Mouse (Mus musculus) c-Kit-positive CD71-negative TER-119-negative erythroid progenitor cells, embryonic 14.5 days (primary cell): ENCODE results near the gene Idnk.

Experiments used
- DNase-seq: peaks from one replicate; pipeline ENCODE4 v3.0.0-alpha.2; 2013; ENCODE audit warnings: low read depth

Idnk gene

DNA sequence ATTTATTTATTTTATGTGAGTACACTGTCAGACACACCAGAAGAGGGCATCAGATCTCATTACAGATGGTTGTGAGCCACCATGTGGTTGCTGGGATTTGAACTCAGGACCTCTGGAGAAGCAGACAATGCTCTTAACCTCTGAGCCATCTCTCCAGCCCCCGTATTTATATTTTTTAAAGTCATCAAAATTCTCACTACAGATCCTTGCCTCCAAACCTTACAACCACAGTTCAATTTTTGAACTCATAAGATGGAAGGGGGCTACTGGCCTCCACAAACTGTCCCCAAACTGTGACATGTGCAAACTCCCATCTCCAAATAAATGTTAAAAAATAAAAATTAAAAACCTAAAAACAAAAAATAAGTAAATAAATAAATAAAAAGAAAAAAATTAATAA lies 9.7 kb upstream of the Idnk start:
- no peak for DNase-seq

DNA sequence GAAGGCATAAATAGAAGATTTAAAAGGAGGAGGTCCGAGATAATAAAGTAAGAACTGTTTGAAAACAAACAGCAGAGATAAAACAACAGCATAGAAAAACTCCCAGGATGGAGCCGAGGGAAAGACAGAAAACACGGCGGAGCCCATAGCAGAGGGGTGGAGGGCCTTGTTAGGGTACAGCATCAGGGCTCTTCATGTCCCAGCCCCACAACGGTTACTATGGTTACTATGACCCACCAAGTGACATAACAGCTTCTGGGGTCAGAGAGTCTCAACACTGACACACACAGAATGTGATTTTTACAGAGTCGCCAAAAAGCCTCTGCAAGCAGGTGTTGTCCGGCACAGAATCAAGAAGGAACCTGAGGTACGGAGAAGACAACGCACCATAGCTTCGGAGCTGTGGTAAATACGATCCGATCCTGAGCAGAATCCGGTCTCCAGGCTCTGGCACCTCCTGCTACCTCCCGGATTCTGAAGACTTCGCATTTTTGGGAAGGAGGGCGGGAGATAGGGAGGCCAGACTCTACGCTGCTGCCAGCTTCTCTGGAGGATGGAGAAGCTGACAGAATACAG lies 9.1 kb upstream of the Idnk start:
- no peak for DNase-seq

DNA sequence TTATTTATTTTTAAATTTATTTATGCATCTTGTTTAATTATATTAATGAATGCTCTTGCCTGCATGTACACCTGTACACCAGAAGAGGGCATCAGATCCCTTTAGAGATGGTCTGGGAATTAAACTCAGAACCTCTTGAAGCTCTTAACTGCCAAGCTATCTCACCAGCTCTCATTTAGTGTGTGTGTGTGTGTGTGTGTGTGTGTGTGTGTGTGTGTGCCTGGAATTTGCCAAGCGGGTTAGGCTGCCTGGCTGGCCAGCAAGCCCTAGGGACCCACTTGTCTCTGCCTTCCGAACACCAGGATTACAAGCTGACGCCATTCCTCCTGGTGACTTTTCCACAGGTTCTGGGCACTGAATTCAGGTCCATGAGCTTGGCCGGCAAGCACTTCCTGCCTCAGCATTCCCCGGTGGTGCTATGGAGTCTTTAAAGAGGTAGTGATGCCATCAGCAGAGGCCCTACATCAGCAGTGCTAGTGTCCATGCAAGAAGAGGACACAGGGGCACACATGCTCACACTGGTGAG lies 8.4 kb upstream of the Idnk start:
- no peak for DNase-seq

DNA sequence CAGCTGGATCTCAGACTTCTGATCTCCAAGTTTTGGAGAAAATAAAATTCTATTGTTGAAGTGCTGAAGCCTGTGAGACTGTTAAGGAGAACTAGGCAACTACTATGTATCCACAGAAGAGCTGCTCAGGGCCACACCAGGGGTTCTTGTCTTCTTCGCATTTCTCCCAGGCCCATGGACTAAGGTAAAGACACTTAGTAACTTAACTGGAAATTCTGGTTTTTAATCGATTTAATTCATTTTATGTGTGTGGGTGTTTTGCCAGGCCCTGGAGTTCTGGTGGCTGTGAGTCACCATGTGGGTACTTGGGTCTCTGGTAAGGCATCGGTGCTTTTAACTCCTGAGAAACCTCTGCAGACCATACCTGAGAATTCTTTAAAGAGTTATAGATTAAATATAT lies 7.8 kb upstream of the Idnk start:
- DNase-seq, result no peak

DNA sequence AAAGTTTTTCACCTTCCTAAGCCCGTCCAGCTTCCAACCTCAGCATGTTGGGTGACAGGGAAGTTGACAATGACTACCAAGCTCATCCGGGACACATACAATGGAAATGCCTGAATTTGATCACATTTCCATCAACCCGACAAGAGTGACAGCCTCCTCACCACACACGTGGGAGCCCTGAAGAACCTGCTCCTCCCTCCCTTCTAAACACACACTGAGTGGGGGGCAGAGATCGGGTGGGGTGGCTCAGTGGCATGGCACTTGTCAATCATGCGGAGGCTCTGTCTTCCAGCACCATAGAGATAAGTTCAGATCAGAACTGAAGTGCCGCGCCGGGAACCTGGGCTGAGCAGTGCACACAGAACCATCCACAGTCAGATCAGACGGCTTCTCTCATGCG lies 7.0 kb upstream of the Idnk start:
- DNase-seq, result no peak

DNA sequence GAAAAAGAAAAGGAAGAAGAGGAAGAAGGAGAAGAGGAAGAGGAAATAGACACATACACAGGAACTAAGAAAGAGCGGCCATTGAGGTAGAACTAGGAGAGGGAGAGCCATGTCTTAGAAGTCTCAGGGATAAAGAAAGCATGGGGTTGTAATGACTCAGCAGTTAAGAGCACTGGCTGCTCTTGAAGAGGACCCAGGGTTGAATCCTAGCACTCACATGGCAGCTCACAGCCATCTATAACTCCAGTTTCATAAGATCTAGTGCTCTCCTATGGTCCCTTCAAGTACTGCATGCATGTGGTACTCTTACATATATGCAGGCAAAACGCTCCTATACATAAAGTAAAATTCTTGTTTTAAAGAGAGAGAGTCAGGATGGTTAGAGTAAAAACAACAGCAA lies 1.4 kb upstream of the Idnk start:
- no peak for DNase-seq

DNA sequence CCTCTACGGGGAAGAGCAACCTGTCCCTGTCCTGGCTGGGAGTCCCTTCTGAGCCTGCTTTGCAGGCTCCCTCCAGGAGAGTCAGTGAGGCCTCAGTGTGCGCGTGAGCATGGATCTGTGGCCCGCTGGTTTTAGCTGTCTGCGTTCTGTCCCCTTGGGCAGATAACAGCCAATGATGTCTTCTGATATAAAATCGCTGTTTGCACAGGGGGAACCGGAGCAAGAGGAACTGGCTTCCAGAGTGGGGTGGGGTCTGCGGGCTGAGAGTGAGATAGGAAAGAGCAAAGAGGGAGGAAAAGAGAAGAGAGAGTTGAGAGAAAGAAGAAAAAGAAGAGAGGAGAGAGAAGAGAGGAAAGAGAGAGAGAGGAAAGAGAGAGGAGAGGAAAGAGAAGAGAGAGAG lies 413 bp upstream of the Idnk start:
- no peak for DNase-seq

DNA sequence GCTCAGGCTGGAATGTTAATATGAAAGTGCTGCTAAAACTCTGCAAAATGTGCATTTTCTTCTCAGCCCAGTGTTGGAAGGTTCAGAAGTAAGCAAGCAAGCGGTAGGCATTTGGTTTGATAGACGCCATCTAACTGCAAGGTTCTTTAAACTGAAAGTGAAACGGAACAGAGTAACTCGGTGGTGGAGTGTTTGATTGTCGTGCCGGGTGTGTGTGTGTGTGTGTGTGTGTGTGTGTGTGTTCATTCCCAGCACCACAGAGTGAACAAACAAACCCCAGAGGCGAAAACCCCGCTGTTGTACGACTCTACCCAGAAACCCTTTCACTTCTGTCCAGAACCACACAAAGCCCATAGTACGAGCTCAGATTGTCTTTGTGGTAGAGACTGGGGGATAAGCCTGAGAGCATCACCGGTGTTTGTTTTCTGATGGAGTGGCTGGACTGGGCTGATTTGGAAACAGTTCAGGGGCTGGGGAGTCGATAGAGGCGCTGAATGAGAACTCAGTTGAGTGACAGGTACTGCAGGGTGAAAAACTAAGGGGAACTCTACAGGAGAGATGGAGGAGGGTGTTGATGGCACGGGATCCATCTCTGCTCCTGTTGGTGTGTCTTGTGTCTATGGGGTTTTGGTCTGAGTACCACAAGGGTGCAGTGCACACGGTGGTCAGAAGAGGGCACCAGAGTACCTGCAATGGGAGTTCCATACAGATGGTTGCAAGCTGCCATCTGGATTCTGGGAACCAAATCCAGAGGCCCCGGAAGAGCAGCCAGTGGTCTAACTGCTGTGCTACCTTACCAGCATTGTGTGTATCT lies 857 bp downstream of the Idnk start:
- DNase-seq, result peak; percentile 92

DNA sequence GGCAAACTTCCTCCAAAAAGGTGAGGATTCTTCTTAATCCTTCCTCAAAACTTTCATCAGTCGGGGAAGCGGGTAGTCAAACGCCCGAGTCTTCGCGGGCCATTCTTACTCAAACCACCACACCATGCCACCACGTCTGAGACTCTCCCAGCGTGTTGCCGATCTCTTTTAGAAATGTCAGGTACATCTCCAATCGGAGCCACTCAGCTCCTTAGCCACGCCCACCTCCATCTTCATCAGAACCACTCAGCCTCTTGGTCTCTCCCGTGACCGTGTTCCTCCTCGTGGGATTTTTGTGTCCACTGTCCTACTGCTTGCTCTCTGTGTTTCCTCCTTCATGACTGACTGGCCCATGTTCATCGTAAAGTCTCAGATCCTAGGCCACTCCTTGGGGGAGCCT lies 3.3 kb downstream of the Idnk start:
- DNase-seq, result no peak

DNA sequence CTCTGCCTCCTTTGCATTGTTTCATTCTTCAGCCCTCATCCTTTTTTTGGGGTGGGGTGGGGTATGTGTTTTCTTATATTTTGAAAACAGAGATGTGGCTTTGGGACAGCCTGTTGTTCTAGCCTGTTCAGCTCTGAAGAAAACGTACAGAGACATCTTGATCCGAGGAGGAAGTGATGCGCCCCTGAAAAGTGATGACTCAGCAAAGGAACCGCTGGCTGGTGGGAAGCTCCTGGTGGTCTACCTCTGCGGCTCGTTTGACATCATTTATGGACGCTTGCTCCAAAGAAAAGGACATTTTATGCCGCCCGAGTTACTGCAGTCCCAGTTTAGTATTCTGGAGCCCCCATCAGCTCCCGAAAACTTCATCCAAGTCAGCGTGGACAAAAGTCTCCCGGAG lies 5.9 kb downstream of the Idnk start:
- DNase-seq, result no peak

DNA sequence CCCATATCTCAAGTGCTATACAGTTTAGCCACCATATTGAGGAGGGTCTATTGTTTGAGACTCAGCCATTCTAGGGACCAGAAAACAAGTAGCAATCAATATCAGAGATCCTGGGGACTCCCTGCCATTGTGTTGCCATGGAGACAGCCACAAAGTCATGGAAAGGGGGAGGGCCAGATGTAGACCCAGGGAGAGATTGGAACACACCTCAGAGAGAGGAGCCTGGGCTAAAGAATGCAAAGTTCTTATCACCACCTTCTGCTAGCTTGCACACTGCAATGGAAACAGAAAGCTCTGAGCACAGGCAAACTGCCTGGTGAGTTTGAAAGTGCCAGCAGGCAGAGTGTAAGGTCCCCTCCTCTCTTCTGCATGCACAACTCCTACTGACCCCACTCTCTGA lies 10.7 kb downstream of the Idnk start:
- no peak for DNase-seq

DNA sequence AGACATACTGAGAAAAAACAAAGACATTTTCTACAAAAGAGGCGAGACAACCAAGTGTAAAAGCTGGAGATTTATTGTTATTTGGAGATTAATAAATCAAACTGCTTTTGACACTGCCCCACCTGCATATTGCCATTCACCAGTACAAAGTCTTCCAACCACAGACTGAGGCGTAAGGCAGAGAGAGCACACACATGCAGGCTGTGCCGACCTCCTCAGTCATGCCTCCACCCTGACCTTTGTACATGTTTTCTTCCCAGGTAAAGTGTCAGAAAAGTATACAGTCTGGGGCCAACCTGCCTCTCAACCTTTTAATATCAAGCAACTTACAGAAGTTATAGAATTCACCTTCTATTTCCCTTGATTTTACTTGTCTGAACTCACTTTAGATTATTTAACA lies 18.7 kb downstream of the Idnk start:
- no peak for DNase-seq

DNA sequence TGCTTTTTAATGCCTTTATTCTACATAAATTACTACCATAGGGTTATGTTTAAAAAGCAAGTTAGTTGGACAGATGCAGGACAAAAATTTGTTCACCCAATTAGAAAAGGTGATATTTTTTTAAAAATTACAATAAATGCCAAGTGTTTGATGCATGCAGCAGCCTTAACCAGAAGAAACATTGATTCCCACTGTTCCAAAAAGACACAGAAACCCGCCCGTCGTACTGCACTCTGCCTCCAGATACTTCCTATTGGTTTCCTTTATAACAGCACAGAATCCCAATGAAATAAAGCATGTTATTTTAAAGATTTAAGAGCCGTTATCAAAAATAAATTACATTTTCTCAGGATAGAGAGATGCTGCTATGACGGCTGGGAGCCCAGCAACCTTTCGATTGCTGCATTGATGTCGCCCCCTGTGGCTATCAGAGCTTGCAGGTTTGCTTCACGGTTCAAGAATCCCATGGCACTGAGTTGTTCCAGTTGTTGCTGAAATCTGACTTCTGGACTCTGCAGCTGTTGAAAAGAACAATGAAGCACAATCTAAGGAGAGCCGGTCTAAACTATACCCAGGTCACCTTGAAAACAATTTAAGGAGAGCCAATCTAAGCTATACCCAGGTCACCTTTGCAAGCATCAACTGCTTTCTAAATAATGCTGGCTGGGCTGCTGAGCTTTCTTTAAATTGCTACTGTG lies 20.2 kb downstream of the Idnk start:
- no peak for DNase-seq

DNA sequence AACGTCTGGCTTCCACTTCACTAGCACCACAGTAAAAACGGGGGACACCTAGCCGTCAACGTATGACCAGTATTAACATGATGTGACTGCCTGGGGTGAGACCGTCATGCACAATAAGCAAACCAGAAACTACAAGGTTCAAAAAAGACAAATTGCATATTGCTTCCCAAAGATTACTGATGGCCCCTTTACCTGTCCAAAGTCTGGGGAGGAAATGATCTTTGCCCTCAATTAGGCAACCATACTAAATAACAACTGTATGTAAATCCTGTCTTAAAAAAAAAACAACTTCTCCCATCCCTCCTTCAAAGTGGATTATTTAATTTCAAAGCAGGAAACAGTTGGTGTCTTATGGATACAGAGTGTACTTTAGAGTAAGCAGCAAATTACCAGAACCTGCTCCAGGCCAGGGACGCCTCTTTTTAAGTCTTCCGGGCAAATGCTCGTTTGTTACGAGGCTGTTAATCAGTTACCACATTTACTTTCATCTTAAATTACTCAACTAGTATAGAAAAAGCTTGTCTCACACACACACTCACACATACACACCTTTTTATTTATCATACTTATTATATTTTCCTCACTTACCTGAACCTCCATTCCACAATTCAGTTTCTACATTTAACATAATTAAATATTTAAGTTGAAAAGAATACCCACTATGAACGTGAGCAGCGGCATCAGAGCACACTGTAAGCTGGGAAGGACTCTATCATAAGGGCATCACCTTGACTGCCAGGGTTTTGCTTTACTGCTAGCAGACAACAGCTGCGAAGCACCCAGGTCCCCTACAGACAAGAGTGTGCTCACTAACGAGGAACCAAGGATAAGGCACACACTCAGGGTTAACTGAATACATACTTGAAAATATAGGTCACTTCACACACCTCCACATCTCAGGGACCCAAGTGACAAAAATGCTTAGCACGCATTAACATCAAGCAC lies 24.4 kb downstream of the Idnk start:
- DNase-seq, result no peak

DNA sequence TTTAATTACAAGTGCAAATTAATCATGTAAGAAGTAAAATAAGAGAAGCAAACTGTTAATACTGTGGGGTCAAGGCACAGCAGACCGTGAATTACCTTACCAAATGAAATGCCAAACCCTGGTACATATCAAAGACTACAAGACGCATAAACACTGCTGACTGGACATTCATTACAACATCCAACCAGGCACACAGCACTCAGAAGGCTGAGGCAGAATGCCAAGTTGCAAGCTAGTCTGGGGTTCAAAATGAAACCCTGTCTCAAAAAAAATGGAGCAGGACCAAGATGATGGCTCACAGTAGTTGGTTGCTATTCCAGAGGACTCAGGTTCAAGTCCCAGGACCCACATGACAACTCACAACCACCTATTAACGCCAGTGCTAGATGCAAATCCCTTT lies 26.7 kb downstream of the Idnk start:
- DNase-seq, result no peak

DNA sequence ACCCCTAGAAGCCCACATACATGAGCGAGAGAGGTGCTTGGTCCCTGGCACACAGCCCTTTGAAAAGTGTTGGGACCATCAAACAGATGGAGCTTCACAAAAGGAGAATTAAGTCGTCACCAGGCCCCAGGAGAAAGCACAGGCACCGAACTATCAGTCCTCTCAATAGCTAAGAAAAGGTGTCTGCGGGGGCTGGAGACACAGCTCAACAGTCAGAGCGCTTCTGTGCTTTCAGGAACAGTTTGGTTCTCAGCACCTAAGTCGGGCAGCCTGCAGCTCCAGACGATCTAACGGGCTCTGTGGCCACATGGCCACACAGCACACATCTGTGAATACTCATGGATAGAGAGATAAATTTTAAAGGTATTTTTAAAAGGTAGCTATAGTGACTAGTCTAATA lies 28.8 kb downstream of the Idnk start:
- no peak for DNase-seq

DNA sequence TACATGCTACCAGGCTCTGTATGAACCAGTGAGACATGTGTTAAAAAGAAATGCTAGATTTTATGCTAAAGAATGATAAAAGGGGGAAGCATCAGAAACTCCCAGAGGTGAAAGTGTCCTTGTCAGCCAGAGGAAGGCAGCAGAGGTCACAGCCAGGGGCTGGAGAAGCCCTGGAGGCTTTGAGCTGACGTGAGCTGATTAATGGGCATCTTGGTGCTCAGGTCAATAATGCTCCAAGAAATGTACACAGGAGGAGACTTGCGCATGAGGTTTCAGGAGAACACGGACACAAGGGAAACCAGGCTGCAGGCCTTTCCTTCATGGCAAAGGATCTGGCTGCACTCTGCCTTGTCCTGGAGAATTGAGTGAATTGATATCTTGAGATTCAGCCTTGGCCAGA lies 30.3 kb downstream of the Idnk start:
- DNase-seq, result no peak

DNA sequence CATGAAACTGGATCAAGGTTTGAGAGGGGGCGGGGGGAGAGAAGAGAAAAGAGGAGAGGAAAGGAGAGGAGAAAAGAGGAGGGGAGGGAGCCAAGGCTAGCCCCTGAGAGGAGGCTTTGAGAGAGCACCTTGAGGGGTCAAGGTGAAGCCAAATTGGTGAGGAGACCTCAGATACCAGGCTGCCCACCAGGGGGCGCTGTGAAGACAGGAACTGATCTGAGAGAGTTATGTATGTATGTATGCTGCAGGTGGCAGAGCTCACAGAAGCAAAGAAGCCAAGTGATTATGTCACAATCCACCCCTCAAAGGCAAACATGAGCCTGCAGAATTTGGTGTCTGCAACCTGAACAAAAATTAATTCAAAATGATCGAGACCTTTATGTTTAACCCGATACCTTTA lies 31.0 kb downstream of the Idnk start:
- peak; percentile 82 for DNase-seq

DNA sequence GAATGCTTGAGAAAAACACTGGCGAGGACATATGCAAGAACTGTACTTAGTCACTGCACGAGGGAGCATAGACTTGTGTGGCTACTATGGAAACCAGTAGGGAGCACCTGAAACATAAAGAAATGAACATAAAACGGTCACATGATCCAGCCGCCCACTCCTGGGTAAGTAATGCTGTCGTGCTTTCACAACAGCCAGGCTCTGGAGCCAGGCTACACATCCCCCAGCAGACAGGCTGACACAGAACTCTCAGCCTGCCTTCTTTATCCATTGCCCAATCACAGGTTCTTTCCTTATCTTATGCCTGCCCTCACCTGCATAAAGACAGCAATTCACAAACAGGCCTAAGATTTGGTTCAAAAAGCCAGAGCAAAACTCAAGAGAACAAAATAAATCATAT lies 32.0 kb downstream of the Idnk start:
- DNase-seq, result no peak

DNA sequence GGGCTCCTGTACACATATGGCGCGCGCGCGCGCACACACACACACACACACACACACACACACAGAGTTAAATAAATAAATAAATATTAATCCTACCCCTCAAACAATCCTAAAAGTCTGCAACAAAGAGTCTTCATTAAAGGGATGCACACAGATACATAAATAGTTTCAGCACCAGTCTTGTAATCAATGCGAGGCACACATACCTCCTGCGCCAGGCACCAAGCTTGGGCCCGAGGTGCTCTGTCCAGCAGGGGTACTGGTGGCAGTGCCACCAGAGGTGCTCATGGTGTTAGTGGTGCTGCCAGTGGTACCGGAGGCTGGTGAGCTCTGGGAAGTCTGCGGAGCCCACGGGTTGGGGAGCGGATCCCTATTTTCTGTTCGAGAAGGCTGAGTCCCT lies 34.1 kb downstream of the Idnk start:
- no peak for DNase-seq

DNA sequence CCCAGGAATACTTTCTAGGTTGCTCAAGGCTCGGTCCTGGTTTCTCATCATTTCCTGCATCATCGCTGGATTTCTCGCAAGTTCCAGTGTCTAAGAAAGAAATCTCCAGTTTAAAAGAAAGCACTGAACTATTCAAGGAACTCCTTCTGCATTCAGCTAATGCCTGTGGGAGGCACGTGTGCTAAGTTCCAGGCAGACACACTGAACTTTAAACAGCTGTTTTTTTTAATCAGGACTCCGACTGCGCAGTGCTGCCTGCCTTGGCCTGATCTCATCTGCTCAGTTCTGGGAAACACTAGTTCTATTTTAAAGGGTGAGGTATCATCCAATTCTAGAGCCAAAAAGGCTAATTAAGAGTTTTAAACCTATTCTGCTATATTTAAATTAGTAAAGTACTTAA lies 34.7 kb downstream of the Idnk start:
- DNase-seq, result no peak

DNA sequence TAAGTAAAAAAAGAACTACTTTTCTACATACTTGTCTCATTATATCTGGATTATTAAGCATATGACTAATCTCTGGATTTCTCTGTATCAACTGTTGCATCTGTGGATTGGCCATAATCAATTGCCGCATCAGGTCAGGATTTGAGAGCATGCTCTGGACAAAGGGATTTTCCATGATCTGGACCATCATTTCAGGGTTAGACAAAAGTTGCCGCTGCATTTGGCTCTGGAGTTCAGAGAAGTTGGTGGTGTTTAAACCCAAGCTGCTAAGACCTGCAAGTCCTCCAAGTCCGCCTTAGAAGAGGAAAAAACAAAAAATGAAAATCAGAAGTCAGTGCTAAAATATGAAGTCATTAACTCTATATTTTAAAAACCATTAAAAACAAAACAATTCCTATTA lies 35.8 kb downstream of the Idnk start:
- DNase-seq, result no peak
